Mouse (Mus musculus): Measurements from ENCODE around the gene Gdpgp1.

GRCm38 (mm10) chr7:80284391-80284790 is 51.7 kb downstream of the Gdpgp1 start:
- TF ChIP-seq CTCF (IDR thresholded peaks at IDR 0.05; ENCODE audit: extremely low read depth, insufficient read depth, insufficient read length, insufficient replicate concordance) (no peak), POLR2A (IDR thresholded peaks at IDR 0.05; ENCODE audit: low read depth, low read length) (no peak)
